Mouse (Mus musculus): ENCODE results near the gene Olfr667. TPM values are rescaled to one million over a fixed set of nuclear protein-coding genes. Genes with fewer than 3 reads are reported as not detected.
"Not testable (repeated sequence)": the region's sequence is repeated elsewhere in the genome, so short reads cannot be mapped to it uniquely, and the experiment has no call there.

The Olfr667 gene
- polyA plus RNA-seq (2012; rRNA removed): not detected in 2 replicates

DNA sequence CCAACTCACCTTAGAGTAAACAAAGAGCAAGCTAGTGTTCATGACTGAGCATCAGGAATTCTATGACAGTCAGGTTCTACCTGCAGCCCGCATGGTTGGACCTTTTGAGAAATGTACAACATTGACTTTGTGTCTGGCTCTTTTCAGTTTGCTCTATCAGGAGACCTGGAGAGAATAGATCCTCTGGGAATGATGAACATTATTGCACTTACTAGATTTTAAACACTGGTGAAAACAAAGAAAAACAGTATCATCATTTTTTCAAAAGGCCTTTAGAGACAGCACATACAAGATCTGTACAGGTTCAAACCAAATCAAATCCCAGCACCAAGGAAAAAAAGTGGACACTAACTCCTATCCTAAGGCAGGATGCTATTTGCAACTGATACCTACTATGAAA, at the start of gene Olfr667:
Gene Olfr667, minus strand, starts transcription at position 101 of the 400 bp plus-strand sequence.
- Histone ChIP-seq H3K36me3 (ENCODE audit: control insufficient read depth, insufficient read depth, low read length) (no peaks in the 10 kb centered on the region), H3K27ac (ENCODE audit: insufficient read depth, low read depth, low read length) (no peak within 1 kb of the TSS), H3K4me3 (ENCODE audit: insufficient read depth, low read depth, low read length) (no peak within 1 kb of the TSS), H3K27me3 (replicated peaks; ENCODE audit: control insufficient read depth, insufficient read depth, low read length) (no peaks in the 10 kb centered on the region), H3K4me1 (ENCODE audit: control insufficient read depth, insufficient read depth, low read length) (no peaks in the 10 kb centered on the region)
- 86% methylated on average over 1 of the region's 1 CpGs for WGBS
- no peak for TF ChIP-seq CTCF (conservative IDR thresholded peaks at IDR 0.05; ENCODE audit: insufficient read depth, insufficient read length, low read depth, low read length)
- no peak for TF ChIP-seq POLR2A (IDR thresholded peaks at IDR 0.05; ENCODE audit: low read depth, low read length)
- no peak for DNase-seq

- DNase-seq: no peak
- Histone ChIP-seq H3K27ac (ENCODE audit: insufficient read depth, low read depth, low read length) (no peak within 1 kb of the TSS), H3K4me3 (ENCODE audit: insufficient read depth, low read depth, low read length) (no peak within 1 kb of the TSS), H3K36me3 (ENCODE audit: control insufficient read depth, insufficient read depth, low read length) (no peaks in the 10 kb centered on the region), H3K27me3 (replicated peaks; ENCODE audit: control insufficient read depth, insufficient read depth, low read length) (no peaks in the 10 kb centered on the region), H3K4me1 (ENCODE audit: control insufficient read depth, insufficient read depth, low read length) (no peaks in the 10 kb centered on the region)
- WGBS: 20% methylated on average over 1 of the region's 1 CpGs
- TF ChIP-seq CTCF (conservative IDR thresholded peaks at IDR 0.05; ENCODE audit: insufficient read depth, insufficient read length, low read depth, low read length): no peak
- no peak for TF ChIP-seq POLR2A (IDR thresholded peaks at IDR 0.05; ENCODE audit: low read depth, low read length)
Measured at GRCm38 (mm10) chr7:104962520-104962919, 41.2 kb upstream of the Olfr667 start, which contains the start of gene Olfr670. Gene Olfr670 (minus strand): TSS chr7:104962620.

- H3K27ac ChIP-seq (ENCODE audit: insufficient read depth, low read depth, low read length); H3K4me1 ChIP-seq (ENCODE audit: control insufficient read depth, insufficient read depth, low read length); H3K27me3 ChIP-seq (replicated peaks; ENCODE audit: control insufficient read depth, insufficient read depth, low read length); DNase-seq; H3K36me3 ChIP-seq (ENCODE audit: control insufficient read depth, insufficient read depth, low read length); H3K4me3 ChIP-seq (ENCODE audit: insufficient read depth, low read depth, low read length): not testable (repeated sequence)
- WGBS: 95% methylated on average over 16 of the region's 16 CpGs
Measured at GRCm38 (mm10) chr7:104950234-104950633, 29.0 kb upstream of the Olfr667 start.

DNA sequence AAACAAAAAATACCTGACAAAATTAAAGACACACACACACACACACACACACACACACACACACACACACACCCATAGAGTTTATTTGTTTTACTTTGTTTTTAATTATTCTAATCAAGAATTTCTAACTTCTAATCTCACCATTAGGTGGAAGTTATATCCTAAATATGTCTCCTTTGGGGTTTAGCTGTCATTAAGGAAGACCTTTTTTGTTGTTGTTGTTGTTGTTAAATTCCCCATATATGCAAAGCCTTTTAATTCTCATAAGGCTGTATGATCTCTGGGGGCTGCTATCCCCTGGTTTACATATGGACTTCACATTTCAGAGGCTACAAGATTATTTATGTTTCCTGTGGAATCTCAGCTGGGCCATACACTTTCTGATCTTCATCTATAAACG, 12.7 kb upstream of the Olfr667 start, which contains the start of gene Olfr669:
Gene Olfr669, plus strand, starts transcription at position 301 of the 400 bp plus-strand sequence.
- H3K27ac ChIP-seq (ENCODE audit: insufficient read depth, low read depth, low read length): no peak within 1 kb of the TSS
- WGBS: 83% methylated on average over 1 of the region's 1 CpGs

GRCm38 (mm10) chr7:104927957-104928356, 6.7 kb upstream of the Olfr667 start, which contains the start of gene Olfr668:
Gene Olfr668 (minus strand): TSS chr7:104928057.
- no peak for DNase-seq
- WGBS: 67% methylated on average over 1 of the region's 1 CpGs

More for the DNA sequence above, 12.7 kb upstream of the Olfr667 start, which contains the start of gene Olfr669:
- no peak within 1 kb of the TSS for H3K4me3 ChIP-seq (ENCODE audit: insufficient read depth, low read depth, low read length)
- TF ChIP-seq CTCF (conservative IDR thresholded peaks at IDR 0.05; ENCODE audit: insufficient read depth, insufficient read length, low read depth, low read length) (no peak), POLR2A (IDR thresholded peaks at IDR 0.05; ENCODE audit: low read depth, low read length) (no peak)
- no peaks in the 10 kb centered on the region for H3K27me3 ChIP-seq (replicated peaks; ENCODE audit: control insufficient read depth, insufficient read depth, low read length)
- no peaks in the 10 kb centered on the region for H3K36me3 ChIP-seq (ENCODE audit: control insufficient read depth, insufficient read depth, low read length)
- DNase-seq: no peak
- no peaks in the 10 kb centered on the region for H3K4me1 ChIP-seq (ENCODE audit: control insufficient read depth, insufficient read depth, low read length)

DNA sequence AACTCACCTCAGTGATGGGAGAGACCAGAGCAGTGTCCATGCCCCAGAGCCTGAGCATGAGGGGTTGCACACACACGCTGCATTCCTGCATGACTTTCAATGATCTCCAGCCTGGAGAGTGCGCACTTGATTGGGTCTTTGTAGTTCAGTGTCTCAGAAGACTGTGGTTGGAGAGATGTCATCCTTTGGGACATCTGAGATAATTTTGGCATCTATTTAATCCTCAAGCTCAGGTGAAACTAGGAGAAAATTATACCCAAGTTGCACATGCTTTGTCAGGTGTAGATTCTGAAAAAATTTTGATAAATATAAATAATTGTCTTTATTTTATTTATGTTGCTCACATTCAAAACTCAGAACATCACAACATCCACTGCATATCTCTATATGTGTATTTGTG, 25.4 kb downstream of the Olfr667 start, which contains the start of gene Olfr666:
Gene Olfr666, minus strand, starts transcription at position 101 of the 400 bp plus-strand sequence.
- Histone ChIP-seq H3K27me3 (replicated peaks; ENCODE audit: control insufficient read depth, insufficient read depth, low read length) (no peaks in the 10 kb centered on the region), H3K4me1 (ENCODE audit: control insufficient read depth, insufficient read depth, low read length) (no peaks in the 10 kb centered on the region), H3K4me3 (ENCODE audit: insufficient read depth, low read depth, low read length) (no peak within 1 kb of the TSS), H3K27ac (ENCODE audit: insufficient read depth, low read depth, low read length) (no peak within 1 kb of the TSS), H3K36me3 (ENCODE audit: control insufficient read depth, insufficient read depth, low read length) (no peaks in the 10 kb centered on the region)
- DNase-seq: no peak
- WGBS: 82% methylated on average over 2 of the region's 2 CpGs
- no peak for TF ChIP-seq CTCF (conservative IDR thresholded peaks at IDR 0.05; ENCODE audit: insufficient read depth, insufficient read length, low read depth, low read length)

More at GRCm38 (mm10) chr7:104927957-104928356, 6.7 kb upstream of the Olfr667 start, which contains the start of gene Olfr668:
- Histone ChIP-seq H3K4me1 (ENCODE audit: control insufficient read depth, insufficient read depth, low read length) (no peaks in the 10 kb centered on the region), H3K4me3 (ENCODE audit: insufficient read depth, low read depth, low read length) (no peak within 1 kb of the TSS), H3K27ac (ENCODE audit: insufficient read depth, low read depth, low read length) (no peak within 1 kb of the TSS), H3K36me3 (ENCODE audit: control insufficient read depth, insufficient read depth, low read length) (no peaks in the 10 kb centered on the region), H3K27me3 (replicated peaks; ENCODE audit: control insufficient read depth, insufficient read depth, low read length) (no peaks in the 10 kb centered on the region)
- TF ChIP-seq CTCF (conservative IDR thresholded peaks at IDR 0.05; ENCODE audit: insufficient read depth, insufficient read length, low read depth, low read length) (no peak), POLR2A (IDR thresholded peaks at IDR 0.05; ENCODE audit: low read depth, low read length) (no peak)

DNA sequence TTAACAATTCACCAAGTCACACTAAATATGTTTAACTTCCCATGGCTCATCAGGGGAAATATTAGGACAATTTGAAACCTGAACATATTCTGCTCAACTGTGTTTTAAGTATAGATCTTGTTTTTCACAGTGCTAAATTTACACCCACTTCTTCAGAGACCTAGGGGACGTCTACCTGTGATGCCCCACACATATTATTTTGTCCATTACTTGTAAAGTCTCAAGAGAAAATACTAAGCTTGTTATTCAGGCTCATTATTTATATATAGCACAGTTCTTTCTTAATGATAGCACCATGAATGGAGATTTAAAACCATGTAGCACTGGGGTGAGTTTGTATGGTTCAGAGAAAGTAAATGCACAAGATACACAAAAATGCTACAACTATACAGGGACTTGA, 43.6 kb downstream of the Olfr667 start, which contains the start of gene Olfr665:
Gene Olfr665, plus strand, starts transcription at position 301 of the 400 bp plus-strand sequence.
- no peak within 1 kb of the TSS for H3K27ac ChIP-seq (ENCODE audit: insufficient read depth, low read depth, low read length)
- no peak for TF ChIP-seq CTCF (conservative IDR thresholded peaks at IDR 0.05; ENCODE audit: insufficient read depth, insufficient read length, low read depth, low read length)
- TF ChIP-seq POLR2A (IDR thresholded peaks at IDR 0.05; ENCODE audit: low read depth, low read length): no peak
- no peak for DNase-seq
- H3K4me1 ChIP-seq (ENCODE audit: control insufficient read depth, insufficient read depth, low read length): no peaks in the 10 kb centered on the region
- WGBS: 42% methylated on average over 1 of the region's 1 CpGs
- H3K27me3 ChIP-seq (replicated peaks; ENCODE audit: control insufficient read depth, insufficient read depth, low read length): no peaks in the 10 kb centered on the region
- no peaks in the 10 kb centered on the region for H3K36me3 ChIP-seq (ENCODE audit: control insufficient read depth, insufficient read depth, low read length)
- no peak within 1 kb of the TSS for H3K4me3 ChIP-seq (ENCODE audit: insufficient read depth, low read depth, low read length)

Other genes starting within 250 kb of the Olfr667 start
- gene Olfr661, start 235.0 kb downstream of the Olfr667 start, polyA plus RNA-seq (2012; rRNA removed): not detected in 2 replicates
- gene Usp17le, start 144.0 kb downstream of the Olfr667 start, polyA plus RNA-seq (2012; rRNA removed): not detected in 2 replicates
- gene Usp17lb, start 78.9 kb downstream of the Olfr667 start, polyA plus RNA-seq (2012; rRNA removed): not detected in 2 replicates
- gene Usp17la, start 64.5 kb downstream of the Olfr667 start, polyA plus RNA-seq (2012; rRNA removed): not detected in 2 replicates
- gene Olfr665, start 43.5 kb downstream of the Olfr667 start, polyA plus RNA-seq (2012; rRNA removed): not detected in 2 replicates
- not detected in 2 replicates for gene Olfr666, start 25.5 kb downstream of the Olfr667 start, polyA plus RNA-seq (2012; rRNA removed)
- gene Olfr668, start 6.6 kb upstream of the Olfr667 start, polyA plus RNA-seq (2012; rRNA removed): not detected in 2 replicates
- gene Olfr669, start 12.8 kb upstream of the Olfr667 start, polyA plus RNA-seq (2012; rRNA removed): not detected in 2 replicates
- gene Olfr670, start 41.1 kb upstream of the Olfr667 start, polyA plus RNA-seq (2012; rRNA removed): not detected in 2 replicates
- not detected in 2 replicates for gene Olfr671, start 57.6 kb upstream of the Olfr667 start, polyA plus RNA-seq (2012; rRNA removed)
- not detected in 2 replicates for gene Olfr672, start 80.5 kb upstream of the Olfr667 start, polyA plus RNA-seq (2012; rRNA removed)
- gene Olfr675, start 107.0 kb upstream of the Olfr667 start, polyA plus RNA-seq (2012; rRNA removed): not detected in 2 replicates
- gene Olfr676, start 111.2 kb upstream of the Olfr667 start, polyA plus RNA-seq (2012; rRNA removed): not detected in 2 replicates
- not detected in 2 replicates for gene Olfr677, start 129.9 kb upstream of the Olfr667 start, polyA plus RNA-seq (2012; rRNA removed)
- not detected in 2 replicates for gene Olfr678, start 143.0 kb upstream of the Olfr667 start, polyA plus RNA-seq (2012; rRNA removed)
- gene Olfr679, start 159.7 kb upstream of the Olfr667 start, polyA plus RNA-seq (2012; rRNA removed): not detected in 2 replicates
- gene Olfr680-ps1, start 171.3 kb upstream of the Olfr667 start, polyA plus RNA-seq (2012; rRNA removed): not detected in 2 replicates
- not detected in 2 replicates for gene Olfr681, start 195.4 kb upstream of the Olfr667 start, polyA plus RNA-seq (2012; rRNA removed)
- not detected in 2 replicates for gene Olfr683, start 225.5 kb upstream of the Olfr667 start, polyA plus RNA-seq (2012; rRNA removed)
- not detected in 2 replicates for gene Olfr684, start 242.2 kb upstream of the Olfr667 start, polyA plus RNA-seq (2012; rRNA removed)